Mouse (Mus musculus) forebrain, embryonic 10.5 days (tissue): ENCODE measurements around the gene Ankdd1b. TPM values are rescaled to one million over a fixed set of nuclear protein-coding genes. Genes with fewer than 3 reads are reported as not detected.

Experiments
- DNase-seq: peaks from one replicate; pipeline ENCODE4 v3.0.0-alpha.2; 2017; ENCODE audit warnings: low spot score; ENCODE audit errors: extremely low spot score
- H3K27ac ChIP-seq: fragments of 300-500 bp; sonication (generic); 2 replicates; pipeline ENCODE4 v1.5.1; 2016; ENCODE audit warnings: mild to moderate bottlenecking
- H3K27me3 ChIP-seq: fragments of 300-500 bp; sonication (generic); 2 replicates; pipeline ENCODE4 v1.6.1; 2016; ENCODE audit warnings: mild to moderate bottlenecking; ENCODE audit not compliant: poor library complexity, severe bottlenecking
- H3K36me3 ChIP-seq: fragments of 300-500 bp; sonication (generic); replicated peaks from 2 replicates; pipeline ENCODE4 v1.6.1; 2016; ENCODE audit warnings: mild to moderate bottlenecking, moderate library complexity
- H3K4me1 ChIP-seq: fragments of 300-500 bp; sonication (generic); 2 replicates; pipeline ENCODE4 v1.6.1; 2016
- H3K4me3 ChIP-seq: fragments of 300-500 bp; sonication (generic); 2 replicates; pipeline ENCODE4 v1.5.1; 2016; ENCODE audit warnings: mild to moderate bottlenecking, moderate library complexity
- H3K9me3 ChIP-seq: fragments of 300-500 bp; sonication (generic); 2 replicates; pipeline ENCODE4 v1.6.1; 2016; ENCODE audit warnings: mild to moderate bottlenecking, moderate library complexity
- WGBS: fragments of 180-500 bp; shearing (Covaris S2); methylation state at CpG from one replicate; pipeline ENCODE4 v1.1.7; 2016; 5-methylcytosine and 5-hydroxymethylcytosine counted together
- polyA plus RNA-seq: library from polyadenylated mRNA; unstranded; fragments of >200 nt; fragmentation: Nextera tagmentation; extraction: Ambion mirVana; gene quantifications from 2 replicates; pipeline ENCODE4 v1.2.1, GENCODE M21; 2016

Ankdd1b gene
- polyA plus RNA-seq, 1 experiment from 2014 or later: not detected

- no peaks in the 10 kb centered on the region for H3K4me1 ChIP-seq
- no peaks in the 10 kb centered on the region for H3K36me3 ChIP-seq
- no peak overlapping the region for H3K4me3 ChIP-seq
- WGBS: 92% methylated on average over 7 of the region's 7 CpGs
- no peak overlapping the region for H3K27ac ChIP-seq
- no peak for DNase-seq
- no peaks in the 10 kb centered on the region for H3K27me3 ChIP-seq
- H3K9me3 ChIP-seq: no peaks in the 10 kb centered on the region
Measured at GRCm38 (mm10) chr13:96450869-96451268, 20.1 kb downstream of the Ankdd1b start.

DNA sequence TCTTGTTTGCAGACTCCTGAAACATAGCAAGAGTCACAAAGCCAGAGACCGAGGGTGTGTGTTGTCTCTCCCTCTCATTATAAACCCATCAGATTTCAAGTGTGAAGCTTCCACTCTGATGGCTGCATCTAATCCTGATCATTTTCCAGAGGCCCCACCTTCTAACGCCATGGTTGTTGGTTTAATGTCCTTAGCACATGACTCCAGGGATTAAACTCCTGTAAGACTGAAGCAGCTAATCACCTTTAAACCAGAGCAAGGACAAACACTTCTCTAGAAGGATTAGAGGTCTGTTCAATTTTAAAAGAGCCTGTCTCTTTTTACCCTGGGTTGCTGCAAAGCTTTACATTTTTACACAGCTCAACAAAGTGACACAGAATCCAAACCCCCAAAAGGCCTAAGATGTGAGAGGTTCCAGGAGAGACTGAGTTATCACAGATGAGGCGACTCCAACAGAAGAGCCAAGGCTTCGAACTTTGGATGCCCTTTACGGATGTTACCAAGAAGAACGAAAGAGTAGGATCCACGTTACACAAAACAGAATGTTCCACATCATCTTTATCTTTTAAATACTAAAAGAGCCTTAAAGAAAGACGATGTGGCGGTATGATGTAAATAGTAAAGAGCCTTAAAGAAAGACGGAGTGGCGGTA is 20.7 kb downstream of the Ankdd1b start:
- H3K4me3 ChIP-seq: no peak overlapping the region
- H3K36me3 ChIP-seq: no peaks in the 10 kb centered on the region
- 81% methylated on average over 11 of the region's 11 CpGs for WGBS
- no peak for DNase-seq
- no peaks in the 10 kb centered on the region for H3K9me3 ChIP-seq
- H3K27ac ChIP-seq: no peak overlapping the region
- no peaks in the 10 kb centered on the region for H3K27me3 ChIP-seq
- H3K4me1 ChIP-seq: no peaks in the 10 kb centered on the region

GRCm38 (mm10) chr13:96440436-96440835 is 30.6 kb downstream of the Ankdd1b start:
- 95% methylated on average over 4 of the region's 4 CpGs for WGBS
- Histone ChIP-seq H3K27ac (no peak overlapping the region), H3K4me1 (peaks cover 7% of the 10 kb centered on the region), H3K4me3 (no peak overlapping the region), H3K36me3 (no peaks in the 10 kb centered on the region), H3K9me3 (no peaks in the 10 kb centered on the region), H3K27me3 (no peaks in the 10 kb centered on the region)
- no peak for DNase-seq

GRCm38 (mm10) chr13:96436921-96437320 is 34.1 kb downstream of the Ankdd1b start:
- no peak overlapping the region for H3K27ac ChIP-seq

GRCm38 (mm10) chr13:96435793-96436192 is 35.2 kb downstream of the Ankdd1b start:
- no peak overlapping the region for H3K4me3 ChIP-seq
- 55% methylated on average over 12 of the region's 13 CpGs for WGBS
- DNase-seq: no peak

More at GRCm38 (mm10) chr13:96436921-96437320, 34.1 kb downstream of the Ankdd1b start:
- Histone ChIP-seq H3K36me3 (no peaks in the 10 kb centered on the region), H3K9me3 (no peaks in the 10 kb centered on the region), H3K4me1 (peaks cover 17% of the 10 kb centered on the region), H3K4me3 (no peak overlapping the region), H3K27me3 (no peaks in the 10 kb centered on the region)
- no peak for DNase-seq
- WGBS: 100% methylated on average over 1 of the region's 1 CpGs

GRCm38 (mm10) chr13:96434899-96435331 is 36.1 kb downstream of the Ankdd1b start:
- Histone ChIP-seq H3K36me3 (no peaks in the 10 kb centered on the region), H3K9me3 (no peaks in the 10 kb centered on the region)
- no peak for DNase-seq

More at GRCm38 (mm10) chr13:96435793-96436192, 35.2 kb downstream of the Ankdd1b start:
- no peaks in the 10 kb centered on the region for H3K36me3 ChIP-seq
- no peak overlapping the region for H3K27ac ChIP-seq
- peaks cover 17% of the 10 kb centered on the region for H3K4me1 ChIP-seq
- no peaks in the 10 kb centered on the region for H3K9me3 ChIP-seq
- H3K27me3 ChIP-seq: no peaks in the 10 kb centered on the region

DNA sequence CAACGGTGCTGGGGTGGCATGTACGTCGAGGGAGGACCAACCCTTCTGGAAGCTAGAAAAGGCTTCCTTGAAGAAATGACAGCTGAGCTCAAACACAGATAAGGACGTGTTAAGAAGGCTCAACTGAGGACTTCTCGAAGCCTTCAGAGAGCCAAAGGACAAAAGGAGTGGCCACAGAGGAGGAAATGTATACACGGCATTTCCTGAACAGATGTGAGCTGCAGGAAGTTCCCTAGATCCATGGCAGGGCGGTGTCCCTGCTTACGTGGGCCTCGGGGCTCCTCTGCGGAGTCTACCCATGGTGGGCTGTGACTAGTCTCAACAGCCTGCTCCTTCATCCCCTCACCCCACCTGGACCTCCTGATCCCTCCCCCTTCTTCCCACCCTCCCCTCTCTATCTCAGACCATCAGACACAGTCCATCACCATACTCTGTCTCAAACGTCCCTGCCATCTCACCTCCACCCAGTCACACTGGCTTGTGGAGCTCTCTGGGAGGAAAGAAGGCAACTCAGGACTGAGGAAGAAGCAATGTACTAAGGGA is 37.3 kb downstream of the Ankdd1b start:
- H3K4me3 ChIP-seq: no peak overlapping the region
- H3K27me3 ChIP-seq: no peaks in the 10 kb centered on the region
- no peaks in the 10 kb centered on the region for H3K9me3 ChIP-seq
- H3K27ac ChIP-seq: peak overlapping the region; percentile 30; the same call in 1 of the 2 replicates
- H3K36me3 ChIP-seq: no peaks in the 10 kb centered on the region
- H3K4me1 ChIP-seq: peaks cover 17% of the 10 kb centered on the region
- no peak for DNase-seq
- WGBS: 85% methylated on average over 11 of the region's 11 CpGs

More at GRCm38 (mm10) chr13:96434899-96435331, 36.1 kb downstream of the Ankdd1b start:
- Histone ChIP-seq H3K27me3 (no peaks in the 10 kb centered on the region), H3K27ac (peak overlapping the region; percentile 9; the same call in 1 of the 2 replicates), H3K4me1 (peaks cover 17% of the 10 kb centered on the region), H3K4me3 (no peak overlapping the region)
- 68% methylated on average over 5 of the region's 5 CpGs for WGBS

GRCm38 (mm10) chr13:96433041-96433440 is 38.0 kb downstream of the Ankdd1b start:
- no peak overlapping the region for H3K4me3 ChIP-seq
- no peaks in the 10 kb centered on the region for H3K27me3 ChIP-seq
- H3K9me3 ChIP-seq: no peaks in the 10 kb centered on the region
- H3K4me1 ChIP-seq: peaks cover 17% of the 10 kb centered on the region
- DNase-seq: no peak
- WGBS: 88% methylated on average over 6 of the region's 6 CpGs
- no peak overlapping the region for H3K27ac ChIP-seq
- H3K36me3 ChIP-seq: no peaks in the 10 kb centered on the region

DNA sequence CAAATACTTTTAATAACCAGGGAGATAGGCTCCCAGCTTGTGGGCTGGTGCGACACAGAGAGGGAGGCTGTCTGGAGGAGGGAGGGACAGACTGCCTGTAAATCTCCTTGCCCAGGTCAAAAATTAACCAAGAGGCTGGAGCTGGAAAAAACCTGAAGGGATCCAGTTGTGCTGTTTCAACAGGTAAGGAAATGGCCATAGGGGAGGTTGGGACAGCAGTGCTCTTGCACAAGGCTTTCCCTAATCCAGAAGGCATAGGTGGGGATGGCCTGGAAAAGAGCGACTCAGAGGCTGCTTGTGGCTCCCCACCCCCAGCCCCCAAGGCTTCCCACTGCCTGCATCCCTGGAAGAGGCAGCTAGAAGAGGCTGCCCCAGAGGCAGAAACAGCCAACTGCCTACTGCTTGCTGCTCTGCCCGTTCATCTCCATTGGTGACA is 38.6 kb downstream of the Ankdd1b start:
- H3K4me1 ChIP-seq: peaks cover 17% of the 10 kb centered on the region
- WGBS: 64% methylated on average over 3 of the region's 3 CpGs
- H3K27ac ChIP-seq: no peak overlapping the region
- DNase-seq: no peak
- no peaks in the 10 kb centered on the region for H3K27me3 ChIP-seq
- H3K4me3 ChIP-seq: no peak overlapping the region
- H3K9me3 ChIP-seq: no peaks in the 10 kb centered on the region
- no peaks in the 10 kb centered on the region for H3K36me3 ChIP-seq

GRCm38 (mm10) chr13:96431595-96432156 is 39.3 kb downstream of the Ankdd1b start:
- WGBS: 40% methylated on average over 12 of the region's 12 CpGs
- H3K4me3 ChIP-seq: no peak overlapping the region
- peaks cover 22% of the 10 kb centered on the region for H3K4me1 ChIP-seq
- no peaks in the 10 kb centered on the region for H3K36me3 ChIP-seq
- H3K9me3 ChIP-seq: no peaks in the 10 kb centered on the region
- no peaks in the 10 kb centered on the region for H3K27me3 ChIP-seq
- H3K27ac ChIP-seq: no peak overlapping the region
- DNase-seq: peak; percentile 79

GRCm38 (mm10) chr13:96428531-96428930 is 42.5 kb downstream of the Ankdd1b start:
- Histone ChIP-seq H3K27ac (no peak overlapping the region), H3K36me3 (no peaks in the 10 kb centered on the region), H3K4me1 (peaks cover 10% of the 10 kb centered on the region; the same call in 1 of the 2 replicates), H3K9me3 (no peaks in the 10 kb centered on the region), H3K4me3 (no peak overlapping the region), H3K27me3 (no peaks in the 10 kb centered on the region)
- 81% methylated on average over 5 of the region's 5 CpGs for WGBS
- DNase-seq: no peak

GRCm38 (mm10) chr13:96426044-96426443 is 45.0 kb downstream of the Ankdd1b start:
- Histone ChIP-seq H3K27me3 (no peaks in the 10 kb centered on the region), H3K9me3 (no peaks in the 10 kb centered on the region), H3K4me3 (no peak overlapping the region), H3K36me3 (no peaks in the 10 kb centered on the region), H3K4me1 (peaks cover 10% of the 10 kb centered on the region; the same call in 1 of the 2 replicates), H3K27ac (no peak overlapping the region; the same call in 1 of the 2 replicates)
- DNase-seq: no peak
- 60% methylated on average over 3 of the region's 3 CpGs for WGBS
